Mouse (Mus musculus): ENCODE data around the gene Abhd5. TPM values are rescaled to one million over a fixed set of nuclear protein-coding genes. Genes with fewer than 3 reads are reported as not detected.

The Abhd5 gene
- polyA plus RNA-seq, 1 experiment from 2014 or later: 23.4 TPM

GRCm38 (mm10) chr9:122416617-122417016, 65.2 kb downstream of the Abhd5 start:
- Histone ChIP-seq H3K4me3 (ENCODE audit: low read depth, low read length) (no peak overlapping the region), H3K27me3 (ENCODE audit: control insufficient read depth, insufficient read depth, low read length) (no peaks in the 10 kb centered on the region), H3K27ac (ENCODE audit: low read depth, low read length) (0 out of 2 replicates have a peak overlapping the region, but pooled peaks have one; percentile 28), H3K36me3 (ENCODE audit: control insufficient read depth, insufficient read depth, low read length) (no peaks in the 10 kb centered on the region), H3K4me2 (ENCODE audit: low read depth, low read length) (no peak overlapping the region), H3K9ac (replicated peaks; ENCODE audit: low read depth, low read length) (no peak overlapping the region), H3K4me1 (ENCODE audit: control insufficient read depth, insufficient read depth, low read length) (peaks cover 5% of the 10 kb centered on the region; the same call in 1 of the 2 replicates), H3K9me3 (ENCODE audit: control insufficient read depth, low read length) (no peaks in the 10 kb centered on the region)
- WGBS: 21% methylated on average over 2 of the region's 2 CpGs
- ATAC-seq (ENCODE audit: low read depth): 0 out of 2 replicates have a peak, but pooled peaks have one; percentile 33

DNA sequence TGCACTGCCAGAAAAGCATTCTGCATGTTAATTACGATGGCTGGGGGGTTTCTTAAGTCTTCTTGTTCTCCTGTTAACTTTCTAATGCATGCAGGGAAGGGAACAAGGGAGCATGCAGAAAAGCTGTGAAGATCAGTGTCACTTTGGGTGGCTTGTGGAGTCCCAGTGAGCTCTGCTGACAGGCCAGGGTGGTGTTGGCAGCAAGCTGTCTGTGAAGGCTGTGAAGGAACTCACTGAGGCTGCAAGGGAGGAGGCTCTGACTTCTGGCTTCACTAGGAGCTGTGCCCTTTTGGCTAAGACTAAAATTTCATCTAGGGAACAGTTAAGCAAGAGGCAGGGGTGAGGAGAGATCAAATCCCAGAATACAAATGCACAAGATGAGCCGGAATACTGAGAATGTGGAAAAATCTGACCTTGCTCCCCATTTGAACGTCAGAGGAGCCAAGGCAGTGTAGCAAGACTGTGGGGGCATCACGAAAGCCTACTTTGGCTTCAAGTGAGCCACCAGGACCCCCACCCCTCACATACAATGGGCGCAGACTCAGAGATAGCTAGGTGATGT, 68.9 kb downstream of the Abhd5 start:
- no peak for ATAC-seq (ENCODE audit: low read depth)
- 80% methylated on average over 5 of the region's 5 CpGs for WGBS

GRCm38 (mm10) chr9:122420772-122421764, 69.7 kb downstream of the Abhd5 start:
- peak; percentile 69; the same call in 1 of the 2 replicates for ATAC-seq (ENCODE audit: low read depth)
- H3K27ac ChIP-seq (ENCODE audit: low read depth, low read length): no peak overlapping the region
- H3K9me3 ChIP-seq (ENCODE audit: control insufficient read depth, low read length): no peaks in the 10 kb centered on the region
- no peak overlapping the region for H3K4me3 ChIP-seq (ENCODE audit: low read depth, low read length)
- no peaks in the 10 kb centered on the region for H3K36me3 ChIP-seq (ENCODE audit: control insufficient read depth, insufficient read depth, low read length)
- no peak overlapping the region for H3K4me2 ChIP-seq (ENCODE audit: low read depth, low read length)
- H3K27me3 ChIP-seq (ENCODE audit: control insufficient read depth, insufficient read depth, low read length): no peaks in the 10 kb centered on the region
- WGBS: 29% methylated on average over 13 of the region's 13 CpGs
- H3K4me1 ChIP-seq (ENCODE audit: control insufficient read depth, insufficient read depth, low read length): peaks cover 3% of the 10 kb centered on the region; the same call in 1 of the 2 replicates
- no peak overlapping the region for H3K9ac ChIP-seq (replicated peaks; ENCODE audit: low read depth, low read length)

More for the DNA sequence above, 68.9 kb downstream of the Abhd5 start:
- no peak overlapping the region for H3K4me3 ChIP-seq (ENCODE audit: low read depth, low read length)
- H3K4me2 ChIP-seq (ENCODE audit: low read depth, low read length): no peak overlapping the region
- H3K27me3 ChIP-seq (ENCODE audit: control insufficient read depth, insufficient read depth, low read length): no peaks in the 10 kb centered on the region
- no peaks in the 10 kb centered on the region for H3K9me3 ChIP-seq (ENCODE audit: control insufficient read depth, low read length)
- H3K36me3 ChIP-seq (ENCODE audit: control insufficient read depth, insufficient read depth, low read length): no peaks in the 10 kb centered on the region
- H3K4me1 ChIP-seq (ENCODE audit: control insufficient read depth, insufficient read depth, low read length): peaks cover 5% of the 10 kb centered on the region; the same call in 1 of the 2 replicates
- H3K9ac ChIP-seq (replicated peaks; ENCODE audit: low read depth, low read length): no peak overlapping the region
- no peak overlapping the region for H3K27ac ChIP-seq (ENCODE audit: low read depth, low read length)

DNA sequence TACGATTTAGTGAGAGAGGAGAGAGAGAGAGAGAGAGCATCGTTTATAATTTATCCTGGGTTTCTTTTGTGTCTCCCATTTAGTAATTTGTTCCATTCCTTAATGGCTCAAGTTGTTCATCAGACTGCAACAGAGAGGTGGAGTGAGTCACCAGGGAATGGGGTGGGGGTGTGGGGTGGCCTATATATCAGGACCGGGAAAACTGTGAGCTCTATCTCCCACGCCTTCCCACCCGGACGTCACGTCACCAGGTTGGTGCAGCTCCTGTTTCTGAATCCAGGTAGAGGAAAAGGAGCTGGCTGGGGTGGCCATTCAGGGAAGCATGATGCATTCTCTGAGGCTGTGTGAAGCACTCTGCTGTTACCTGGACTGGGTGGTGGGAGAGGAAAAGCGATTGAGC, 70.5 kb downstream of the Abhd5 start:
- WGBS: 82% methylated on average over 8 of the region's 8 CpGs
- no peak for ATAC-seq (ENCODE audit: low read depth)

DNA sequence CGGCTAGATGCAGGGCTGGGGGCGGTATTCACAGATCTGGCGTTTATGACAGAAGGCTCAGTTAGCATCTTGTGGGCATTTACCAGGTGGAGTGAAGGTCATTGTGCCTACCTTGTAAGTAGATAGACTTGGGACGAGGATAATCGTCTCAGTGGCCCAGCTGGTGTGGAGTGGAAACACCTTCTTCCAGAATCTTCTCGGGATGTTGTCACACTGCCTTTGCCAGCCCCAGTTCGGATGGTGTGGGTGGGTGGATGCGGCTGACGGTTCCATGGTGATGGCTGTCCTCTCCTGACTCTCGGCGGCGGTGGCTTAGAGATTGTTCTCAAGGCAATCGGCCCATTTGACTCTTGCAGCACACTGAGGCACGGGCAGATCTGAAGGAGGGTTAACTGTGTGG, 71.3 kb downstream of the Abhd5 start:
- Histone ChIP-seq H3K4me3 (ENCODE audit: low read depth, low read length) (no peak overlapping the region), H3K36me3 (ENCODE audit: control insufficient read depth, insufficient read depth, low read length) (no peaks in the 10 kb centered on the region), H3K9ac (replicated peaks; ENCODE audit: low read depth, low read length) (no peak overlapping the region), H3K27ac (ENCODE audit: low read depth, low read length) (no peak overlapping the region), H3K4me1 (ENCODE audit: control insufficient read depth, insufficient read depth, low read length) (no peaks in the 10 kb centered on the region), H3K4me2 (ENCODE audit: low read depth, low read length) (no peak overlapping the region), H3K27me3 (ENCODE audit: control insufficient read depth, insufficient read depth, low read length) (no peaks in the 10 kb centered on the region), H3K9me3 (ENCODE audit: control insufficient read depth, low read length) (no peaks in the 10 kb centered on the region)
- WGBS: 91% methylated on average over 14 of the region's 14 CpGs
- ATAC-seq (ENCODE audit: low read depth): no peak

More for the DNA sequence above, 70.5 kb downstream of the Abhd5 start:
- no peaks in the 10 kb centered on the region for H3K9me3 ChIP-seq (ENCODE audit: control insufficient read depth, low read length)
- H3K27me3 ChIP-seq (ENCODE audit: control insufficient read depth, insufficient read depth, low read length): no peaks in the 10 kb centered on the region
- H3K4me3 ChIP-seq (ENCODE audit: low read depth, low read length): no peak overlapping the region
- H3K4me1 ChIP-seq (ENCODE audit: control insufficient read depth, insufficient read depth, low read length): peaks cover 2% of the 10 kb centered on the region; the same call in 1 of the 2 replicates
- H3K36me3 ChIP-seq (ENCODE audit: control insufficient read depth, insufficient read depth, low read length): no peaks in the 10 kb centered on the region
- no peak overlapping the region for H3K4me2 ChIP-seq (ENCODE audit: low read depth, low read length)
- H3K27ac ChIP-seq (ENCODE audit: low read depth, low read length): no peak overlapping the region
- no peak overlapping the region for H3K9ac ChIP-seq (replicated peaks; ENCODE audit: low read depth, low read length)

DNA sequence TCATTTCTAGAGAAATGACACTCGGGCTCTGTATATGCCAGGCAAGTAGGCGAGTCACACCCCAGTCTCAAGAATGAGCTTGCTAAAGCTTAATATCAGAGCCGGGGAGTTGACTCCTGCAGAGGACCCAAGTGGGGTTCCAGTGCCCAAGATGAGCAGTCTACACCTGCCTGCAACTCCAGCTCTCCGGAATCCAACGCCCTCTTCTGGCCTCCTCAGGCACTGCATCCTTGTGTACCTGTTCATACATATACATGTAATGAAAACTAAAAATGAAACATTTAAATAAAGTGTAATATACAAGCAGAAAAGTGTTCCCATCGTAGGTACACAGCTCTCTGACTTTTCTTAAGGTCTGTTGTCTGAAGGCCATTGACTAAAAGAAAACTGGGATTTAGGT, 71.7 kb downstream of the Abhd5 start:
- Histone ChIP-seq H3K9me3 (ENCODE audit: control insufficient read depth, low read length) (no peaks in the 10 kb centered on the region), H3K4me3 (ENCODE audit: low read depth, low read length) (no peak overlapping the region), H3K4me1 (ENCODE audit: control insufficient read depth, insufficient read depth, low read length) (no peaks in the 10 kb centered on the region), H3K9ac (replicated peaks; ENCODE audit: low read depth, low read length) (no peak overlapping the region), H3K36me3 (ENCODE audit: control insufficient read depth, insufficient read depth, low read length) (no peaks in the 10 kb centered on the region), H3K27ac (ENCODE audit: low read depth, low read length) (no peak overlapping the region), H3K4me2 (ENCODE audit: low read depth, low read length) (no peak overlapping the region), H3K27me3 (ENCODE audit: control insufficient read depth, insufficient read depth, low read length) (no peaks in the 10 kb centered on the region)
- WGBS: 66% methylated on average over 6 of the region's 6 CpGs
- no peak for ATAC-seq (ENCODE audit: low read depth)

DNA sequence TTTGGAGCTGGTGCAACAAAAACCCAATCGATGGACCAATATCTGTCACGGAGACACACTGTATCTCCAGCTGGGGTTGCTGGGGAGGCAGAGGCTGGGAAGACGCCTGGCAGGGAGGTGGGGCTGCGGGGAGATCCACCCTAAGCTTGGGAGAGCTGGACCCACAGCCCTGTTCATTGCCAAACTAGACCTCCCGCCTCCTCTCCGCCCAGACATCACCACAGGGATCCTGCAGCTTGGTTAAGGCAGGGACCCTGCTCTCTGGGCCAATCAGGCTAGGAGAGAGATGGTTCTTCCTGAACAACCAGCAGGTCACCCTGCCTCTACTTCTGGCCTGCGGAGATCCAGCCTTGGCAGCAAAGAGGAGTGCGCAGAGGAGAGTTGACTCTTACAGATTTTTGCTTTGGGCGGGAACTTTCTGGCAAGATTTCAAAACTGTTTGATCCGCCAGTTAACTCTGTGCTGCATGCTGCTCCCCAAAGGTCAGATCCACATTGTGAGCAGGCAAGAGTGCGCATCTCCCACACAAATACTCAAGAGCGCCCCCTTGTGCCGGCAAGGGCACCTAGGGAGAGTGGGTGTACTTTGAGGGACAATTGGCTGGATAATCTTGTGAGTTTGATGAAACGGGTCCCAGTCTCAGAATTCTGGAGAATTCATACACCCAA, 73.7 kb downstream of the Abhd5 start:
- no peaks in the 10 kb centered on the region for H3K36me3 ChIP-seq (ENCODE audit: control insufficient read depth, insufficient read depth, low read length)
- WGBS: 49% methylated on average over 14 of the region's 14 CpGs
- H3K4me2 ChIP-seq (ENCODE audit: low read depth, low read length): no peak overlapping the region
- no peaks in the 10 kb centered on the region for H3K9me3 ChIP-seq (ENCODE audit: control insufficient read depth, low read length)
- no peak for ATAC-seq (ENCODE audit: low read depth)
- no peaks in the 10 kb centered on the region for H3K4me1 ChIP-seq (ENCODE audit: control insufficient read depth, insufficient read depth, low read length)
- H3K9ac ChIP-seq (replicated peaks; ENCODE audit: low read depth, low read length): no peak overlapping the region
- no peak overlapping the region for H3K27ac ChIP-seq (ENCODE audit: low read depth, low read length)
- no peak overlapping the region for H3K4me3 ChIP-seq (ENCODE audit: low read depth, low read length)
- H3K27me3 ChIP-seq (ENCODE audit: control insufficient read depth, insufficient read depth, low read length): no peaks in the 10 kb centered on the region

GRCm38 (mm10) chr9:122429058-122429649, 77.7 kb downstream of the Abhd5 start:
- Histone ChIP-seq H3K9me3 (ENCODE audit: control insufficient read depth, low read length) (no peaks in the 10 kb centered on the region), H3K27me3 (ENCODE audit: control insufficient read depth, insufficient read depth, low read length) (no peaks in the 10 kb centered on the region), H3K4me1 (ENCODE audit: control insufficient read depth, insufficient read depth, low read length) (no peaks in the 10 kb centered on the region), H3K4me2 (ENCODE audit: low read depth, low read length) (no peak overlapping the region), H3K4me3 (ENCODE audit: low read depth, low read length) (no peak overlapping the region), H3K9ac (replicated peaks; ENCODE audit: low read depth, low read length) (no peak overlapping the region), H3K36me3 (ENCODE audit: control insufficient read depth, insufficient read depth, low read length) (no peaks in the 10 kb centered on the region), H3K27ac (ENCODE audit: low read depth, low read length) (no peak overlapping the region)
- ATAC-seq (ENCODE audit: low read depth): peak; percentile 58; the same call in 1 of the 2 replicates
- 63% methylated on average over 12 of the region's 12 CpGs for WGBS

Measured in neural tube, embryonic 14.5 days (tissue).